Mouse (Mus musculus) gastrocnemius, postnatal 36 days (tissue): ENCODE data around the gene 1700029P11Rik. TPM values are rescaled to one million over a fixed set of nuclear protein-coding genes. Genes with fewer than 3 reads are reported as not detected.

Experiments
- DNase-seq, 2 experiments: peaks; one replicate each; pipeline ENCODE4 v3.0.0; 2022
- intact Hi-C: fragments of 180-260 bp; cut with DNase I; formaldehyde crosslinking; loops from one replicate; pipeline ENCODE4 v1.15.1; 2025
- long read RNA-seq, 2 experiments: library from polyadenylated mRNA; stranded (forward); transcript quantifications; one replicate each; pipeline ENCODE4 v2.0.0; 2021
- total RNA-seq, 2 experiments: library from RNA; stranded (reverse); gene quantifications; 2 replicates each; pipeline ENCODE4 v1.2.3; 2021

The 1700029P11Rik gene
- not detected for total RNA-seq
- long read RNA-seq, experiment 1 = 0 reads
- long read RNA-seq, experiment 2 = 0 reads

GRCm38 (mm10) chr15:81980321-81980720 lies at the start of gene 1700029P11Rik:
1700029P11Rik (plus strand) TSS chr15:81980540.
- DNase-seq = no peak
- intact Hi-C loops = no loop called here

- no peak for DNase-seq
- intact Hi-C loops = no loop called here
Observed at GRCm38 (mm10) chr15:81932951-81933470, 47.3 kb upstream of the 1700029P11Rik start.

GRCm38 (mm10) chr15:81933986-81934385 lies 46.4 kb upstream of the 1700029P11Rik start:
- intact Hi-C loops = no loop called here

GRCm38 (mm10) chr15:81935869-81936637 lies 44.3 kb upstream of the 1700029P11Rik start:
- intact Hi-C loops = loop anchor here (5.0 kb wide), 1 partner anchor 51 kb away; the partner anchor contains the start of gene Xrcc6
- DNase-seq = no peak

More at GRCm38 (mm10) chr15:81933986-81934385, 46.4 kb upstream of the 1700029P11Rik start:
- DNase-seq = no peak

GRCm38 (mm10) chr15:81936679-81937078 lies 43.7 kb upstream of the 1700029P11Rik start, which contains the start of gene Csdc2:
Csdc2 (plus strand) TSS chr15:81936759.
- intact Hi-C loops = loop anchor here (5.0 kb wide), 1 partner anchor 51 kb away; the partner anchor contains the start of gene Xrcc6
- DNase-seq = no peak

GRCm38 (mm10) chr15:81937098-81937972 lies 43.0 kb upstream of the 1700029P11Rik start:
- intact Hi-C loops = loop anchor here (5.0 kb wide), 1 partner anchor 50 kb away; the partner anchor contains the start of gene Xrcc6
- no peak for DNase-seq

- intact Hi-C loops = loop anchor here (5.0 kb wide), 1 partner anchor 49 kb away; the partner anchor contains the start of gene Xrcc6
- no peak for DNase-seq
Observed at GRCm38 (mm10) chr15:81938246-81938645, 42.1 kb upstream of the 1700029P11Rik start.

- no peak for DNase-seq
- intact Hi-C loops = loop anchor here (5.0 kb wide), 1 partner anchor 48 kb away; the partner anchor contains the start of gene Xrcc6
Observed at GRCm38 (mm10) chr15:81939157-81939715, 41.1 kb upstream of the 1700029P11Rik start.

- intact Hi-C loops = loop anchor here (5.0 kb wide), 1 partner anchor 48 kb away; the partner anchor contains the start of gene Xrcc6
Observed at GRCm38 (mm10) chr15:81939774-81940173, 40.6 kb upstream of the 1700029P11Rik start.

GRCm38 (mm10) chr15:81940219-81940618 lies 40.1 kb upstream of the 1700029P11Rik start:
- no peak for DNase-seq
- intact Hi-C loops = no loop called here

More at GRCm38 (mm10) chr15:81939774-81940173, 40.6 kb upstream of the 1700029P11Rik start:
- DNase-seq = no peak

GRCm38 (mm10) chr15:81941010-81941409 lies 39.3 kb upstream of the 1700029P11Rik start:
- DNase-seq = no peak
- intact Hi-C loops = no loop called here

GRCm38 (mm10) chr15:81943176-81943749 lies 37.1 kb upstream of the 1700029P11Rik start:
- intact Hi-C loops = no loop called here
- DNase-seq = no peak

- intact Hi-C loops = no loop called here
- DNase-seq = no peak
Observed at GRCm38 (mm10) chr15:81949076-81949475, 31.3 kb upstream of the 1700029P11Rik start.

GRCm38 (mm10) chr15:81949476-81950131 lies 30.7 kb upstream of the 1700029P11Rik start:
- intact Hi-C loops = no loop called here
- no peak for DNase-seq

GRCm38 (mm10) chr15:81950716-81951115 lies 29.6 kb upstream of the 1700029P11Rik start:
- no peak for DNase-seq
- intact Hi-C loops = no loop called here

- DNase-seq = no peak
- intact Hi-C loops = no loop called here
Observed at GRCm38 (mm10) chr15:81951159-81951558, 29.2 kb upstream of the 1700029P11Rik start.

- intact Hi-C loops = no loop called here
- no peak for DNase-seq
Observed at GRCm38 (mm10) chr15:81952310-81952709, 28.0 kb upstream of the 1700029P11Rik start.

- intact Hi-C loops = no loop called here
Observed at GRCm38 (mm10) chr15:81954151-81954583, 26.2 kb upstream of the 1700029P11Rik start.

GRCm38 (mm10) chr15:81954716-81955115 lies 25.6 kb upstream of the 1700029P11Rik start:
- intact Hi-C loops = no loop called here
- no peak for DNase-seq

More at GRCm38 (mm10) chr15:81954151-81954583, 26.2 kb upstream of the 1700029P11Rik start:
- DNase-seq = no peak
